Mouse (Mus musculus) hindbrain, embryonic 11.5 days (tissue): Measurements from ENCODE around the gene Catsperz. TPM values are rescaled to one million over a fixed set of nuclear protein-coding genes. Genes with fewer than 3 reads are reported as not detected.
"Not testable (repeated sequence)": the region's sequence is repeated elsewhere in the genome, so short reads cannot be mapped to it uniquely, and the experiment has no call there.

ENCODE experiments used
- ATAC-seq: fragments of 200-750 bp; cut with Nextera tagmentation; 2 replicates; pipeline ENCODE4 v1.8.0; 2017; ENCODE audit warnings: mild to moderate bottlenecking, moderate TSS enrichment, moderate library complexity; ENCODE audit not compliant: low FRiP score
- DNase-seq: peaks from one replicate; pipeline ENCODE4 v3.0.0-alpha.2; 2015; ENCODE audit warnings: low spot score
- H3K27ac ChIP-seq: fragments of 300-500 bp; sonication (generic); 2 replicates; pipeline ENCODE4 v1.5.1; 2014; ENCODE audit warnings: mild to moderate bottlenecking, low read depth, low read length
- H3K27me3 ChIP-seq: fragments of 300-500 bp; sonication (generic); 2 replicates; pipeline ENCODE4 v1.6.1; 2014; ENCODE audit warnings: mild to moderate bottlenecking, low read length, moderate library complexity, mixed read lengths; ENCODE audit not compliant: control insufficient read depth, insufficient read depth
- H3K36me3 ChIP-seq: fragments of 300-500 bp; sonication (generic); 2 replicates; pipeline ENCODE4 v1.6.1; 2014; ENCODE audit warnings: mild to moderate bottlenecking, low read length, moderate library complexity, mixed read lengths; ENCODE audit not compliant: control insufficient read depth, insufficient read depth
- H3K4me1 ChIP-seq: fragments of 300-500 bp; sonication (generic); replicated peaks from 2 replicates; pipeline ENCODE4 v1.6.1; 2014; ENCODE audit warnings: low read length, mixed read lengths; ENCODE audit not compliant: control insufficient read depth, insufficient read depth
- H3K4me2 ChIP-seq: fragments of 300-500 bp; sonication (generic); replicated peaks from 2 replicates; pipeline ENCODE4 v1.6.1; 2014; ENCODE audit warnings: mild to moderate bottlenecking, low read depth, low read length
- H3K4me3 ChIP-seq: fragments of 300-500 bp; sonication (generic); 2 replicates; pipeline ENCODE4 v1.5.1; 2014; ENCODE audit warnings: low read depth, low read length
- H3K9ac ChIP-seq: fragments of 300-500 bp; sonication (generic); 2 replicates; pipeline ENCODE4 v1.6.1; 2014; ENCODE audit warnings: low read depth, low read length
- H3K9me3 ChIP-seq: fragments of 300-500 bp; sonication (generic); 2 replicates; pipeline ENCODE4 v1.6.1; 2016; ENCODE audit warnings: low read length; ENCODE audit not compliant: control insufficient read depth
- WGBS: fragments of 180-500 bp; shearing (Covaris S2); extraction: QIAGEN DNeasy Blood & Tissue Kit; methylation state at CpG from one replicate; pipeline ENCODE4 v1.1.7; 2014; 5-methylcytosine and 5-hydroxymethylcytosine counted together
- polyA plus RNA-seq: library from polyadenylated mRNA; unstranded; fragments of >200 nt; fragmentation: Nextera tagmentation; extraction: Ambion mirVana; gene quantifications from 2 replicates; pipeline ENCODE4 v1.2.1, GENCODE M21; 2014

The Catsperz gene
- polyA plus RNA-seq, 1 experiment from 2014 or later = not detected

GRCm38 (mm10) chr19:6915276-6915675, 9.9 kb downstream of the Catsperz start:
- Histone ChIP-seq H3K9ac (no peak overlapping the region), H3K4me1 (peaks cover 5% of the 10 kb centered on the region), H3K27me3 (no peaks in the 10 kb centered on the region), H3K4me3 (no peak overlapping the region), H3K36me3 (peaks cover 8% of the 10 kb centered on the region; the same call in 1 of the 2 replicates), H3K9me3 (no peaks in the 10 kb centered on the region), H3K4me2 (no peak overlapping the region), H3K27ac (no peak overlapping the region)
- 87% methylated on average over 4 of the region's 4 CpGs for WGBS
- no peak for DNase-seq
- no peak for ATAC-seq

- Histone ChIP-seq H3K4me1 (peaks cover 2% of the 10 kb centered on the region; the same call in 1 of the 2 replicates), H3K27ac (no peak overlapping the region), H3K9me3 (no peaks in the 10 kb centered on the region), H3K4me2 (no peak overlapping the region), H3K36me3 (peaks cover 8% of the 10 kb centered on the region; the same call in 1 of the 2 replicates), H3K9ac (no peak overlapping the region), H3K4me3 (no peak overlapping the region), H3K27me3 (no peaks in the 10 kb centered on the region)
- 93% methylated on average over 9 of the region's 9 CpGs for WGBS
- ATAC-seq = no peak
- DNase-seq = no peak
These were observed 10.6 kb downstream of the Catsperz start for GRCm38 (mm10) chr19:6914540-6914939.

GRCm38 (mm10) chr19:6913991-6914390, 11.2 kb downstream of the Catsperz start:
- Histone ChIP-seq H3K9ac (no peak overlapping the region), H3K4me2 (no peak overlapping the region), H3K27ac (no peak overlapping the region), H3K36me3 (peaks cover 8% of the 10 kb centered on the region; the same call in 1 of the 2 replicates), H3K4me1 (peaks cover 2% of the 10 kb centered on the region), H3K4me3 (no peak overlapping the region), H3K27me3 (no peaks in the 10 kb centered on the region), H3K9me3 (no peaks in the 10 kb centered on the region)
- 80% methylated on average over 11 of the region's 11 CpGs for WGBS
- DNase-seq (no peak), ATAC-seq (no peak)

GRCm38 (mm10) chr19:6913036-6913435, 12.1 kb downstream of the Catsperz start:
- no peak overlapping the region for H3K4me2 ChIP-seq
- peaks cover 9% of the 10 kb centered on the region for H3K4me1 ChIP-seq
- H3K9me3 ChIP-seq = no peaks in the 10 kb centered on the region
- no peak overlapping the region for H3K9ac ChIP-seq
- H3K36me3 ChIP-seq = peaks cover 8% of the 10 kb centered on the region; the same call in 1 of the 2 replicates
- H3K4me3 ChIP-seq = no peak overlapping the region
- WGBS = 89% methylated on average over 6 of the region's 6 CpGs
- H3K27me3 ChIP-seq = no peaks in the 10 kb centered on the region
- no peak for DNase-seq
- no peak overlapping the region for H3K27ac ChIP-seq
- no peak for ATAC-seq

GRCm38 (mm10) chr19:6912205-6912970, 12.8 kb downstream of the Catsperz start:
- Histone ChIP-seq H3K27me3 (no peaks in the 10 kb centered on the region), H3K9ac (no peak overlapping the region), H3K27ac (no peak overlapping the region), H3K4me2 (no peak overlapping the region), H3K9me3 (no peaks in the 10 kb centered on the region), H3K36me3 (peaks cover 8% of the 10 kb centered on the region; the same call in 1 of the 2 replicates), H3K4me3 (no peak overlapping the region), H3K4me1 (peaks cover 12% of the 10 kb centered on the region)
- DNase-seq (no peak), ATAC-seq (no peak)
- 92% methylated on average over 15 of the region's 15 CpGs for WGBS

GRCm38 (mm10) chr19:6911101-6912074, 13.8 kb downstream of the Catsperz start:
- 90% methylated on average over 19 of the region's 19 CpGs for WGBS
- Histone ChIP-seq H3K4me3 (peak overlapping the region; percentile 20; the same call in 1 of the 2 replicates), H3K27me3 (no peaks in the 10 kb centered on the region), H3K36me3 (peaks cover 13% of the 10 kb centered on the region), H3K9me3 (no peaks in the 10 kb centered on the region), H3K4me1 (peaks cover 12% of the 10 kb centered on the region), H3K9ac (no peak overlapping the region), H3K27ac (no peak overlapping the region), H3K4me2 (peak overlapping the region; percentile 17)
- ATAC-seq (no peak), DNase-seq (no peak)

- peak overlapping the region; percentile 61 for H3K4me3 ChIP-seq
- H3K4me1 ChIP-seq = peaks cover 12% of the 10 kb centered on the region
- peak overlapping the region; percentile 60 for H3K9ac ChIP-seq
- not testable (repeated sequence) for H3K27me3 ChIP-seq, H3K9me3 ChIP-seq
- ATAC-seq = peak; percentile 26; the same call in 1 of the 2 replicates
- under 1% methylated on average over 27 of the region's 30 CpGs for WGBS
- peaks cover 13% of the 10 kb centered on the region for H3K36me3 ChIP-seq
- peak; percentile 66 for DNase-seq
- peak overlapping the region; percentile 95 for H3K27ac ChIP-seq
- peak overlapping the region; percentile 73 for H3K4me2 ChIP-seq
These were observed 14.9 kb downstream of the Catsperz start for GRCm38 (mm10) chr19:6910306-6910705.

- ATAC-seq = peak; percentile 92
- H3K4me2 ChIP-seq = peak within 1 kb of the TSS; percentile 73
- under 1% methylated on average over 65 of the region's 65 CpGs for WGBS
- H3K9me3 ChIP-seq = no peaks in the 10 kb centered on the region
- peaks cover 13% of the 10 kb centered on the region for H3K36me3 ChIP-seq
- peak within 1 kb of the TSS; percentile 60 for H3K9ac ChIP-seq
- H3K4me3 ChIP-seq = peak within 1 kb of the TSS; percentile 61
- peaks cover 12% of the 10 kb centered on the region for H3K4me1 ChIP-seq
- H3K27ac ChIP-seq = peak within 1 kb of the TSS; percentile 95
- DNase-seq = peak; percentile 94
- H3K27me3 ChIP-seq = no peaks in the 10 kb centered on the region
These were observed 15.5 kb downstream of the Catsperz start, which contains the start of the genes Trmt112 and Prdx5 for GRCm38 (mm10) chr19:6909507-6910289. Gene Trmt112 (plus strand): TSS chr19:6909698. Gene Prdx5 (minus strand): TSS chr19:6910106.
